Mouse (Mus musculus): ENCODE data around the gene Gm49776.
"Not testable (repeated sequence)": the region's sequence is repeated elsewhere in the genome, so short reads cannot be mapped to it uniquely, and the experiment has no call there.

Gene Gm49776

GRCm38 (mm10) chr16:18203430-18204091 lies 54.6 kb downstream of the Gm49776 start:
- DNase-seq (ENCODE audit: low read depth, low spot score), result no peak

GRCm38 (mm10) chr16:18202061-18202460 lies 56.1 kb downstream of the Gm49776 start:
- DNase-seq (ENCODE audit: low read depth, low spot score), result no peak

GRCm38 (mm10) chr16:18201620-18202019 lies 56.5 kb downstream of the Gm49776 start:
- DNase-seq (ENCODE audit: low read depth, low spot score), result no peak

- no peak for DNase-seq (ENCODE audit: low read depth, low spot score)
Measured at GRCm38 (mm10) chr16:18200062-18200461, 58.1 kb downstream of the Gm49776 start.

- no peak for DNase-seq (ENCODE audit: low read depth, low spot score)
Measured at GRCm38 (mm10) chr16:18198365-18199098, 59.6 kb downstream of the Gm49776 start.

- no peak for DNase-seq (ENCODE audit: low read depth, low spot score)
Measured at GRCm38 (mm10) chr16:18197881-18198280, 60.2 kb downstream of the Gm49776 start.

GRCm38 (mm10) chr16:18195561-18195960 lies 62.6 kb downstream of the Gm49776 start:
- not testable (repeated sequence) for DNase-seq (ENCODE audit: low read depth, low spot score)

Data from R1 (cell line).